Mouse (Mus musculus) neural tube, embryonic 14.5 days (tissue): Measurements from ENCODE around the gene Patl2. TPM values are rescaled to one million over a fixed set of nuclear protein-coding genes. Genes with fewer than 3 reads are reported as not detected.

Source experiments
- polyA plus RNA-seq: library from polyadenylated mRNA; unstranded; fragments of >200 nt; fragmentation: Nextera tagmentation; extraction: Ambion mirVana; gene quantifications from 2 replicates; pipeline ENCODE4 v1.2.1, GENCODE M21; 2014

Patl2 gene
- polyA plus RNA-seq, 1 experiment from 2014 or later: 0.08 TPM

Other genes with a start within 250 kb of the Patl2 start
- gene Ctdspl2, start 230.2 kb downstream of the Patl2 start, polyA plus RNA-seq: 37.7 and 42.0 TPM in 2 replicates
- 0.26 and 0.36 TPM in 2 replicates for gene Mageb3, start 230.1 kb downstream of the Patl2 start, polyA plus RNA-seq
- 11.4 and 14.3 TPM in 2 replicates for gene Eif3j1, start 157.6 kb downstream of the Patl2 start, polyA plus RNA-seq
- gene Spg11, start 67.8 kb downstream of the Patl2 start, polyA plus RNA-seq: 10.2 and 10.4 TPM in 2 replicates
- gene B2m, start 38.5 kb downstream of the Patl2 start, polyA plus RNA-seq: 63.5 and 114 TPM in 2 replicates
- gene Trim69, start 25.5 kb downstream of the Patl2 start, polyA plus RNA-seq: not detected in 2 replicates
- not detected in 2 replicates for gene Terb2, start 83 bp upstream of the Patl2 start, polyA plus RNA-seq
- gene Sord, start 48.6 kb upstream of the Patl2 start, polyA plus RNA-seq: 21.1 and 22.7 TPM in 2 replicates
- gene Duox2, start 112.3 kb upstream of the Patl2 start, polyA plus RNA-seq: not detected in 2 replicates
- gene Duoxa2, start 112.7 kb upstream of the Patl2 start, polyA plus RNA-seq: 0.17 and 0.37 TPM in 2 replicates
- 0.32 TPM in 1 of 2 replicates, not detected in the other for gene Duoxa1, start 127.5 kb upstream of the Patl2 start, polyA plus RNA-seq
- 0.13 and 0.15 TPM in 2 replicates for gene Duox1, start 129.5 kb upstream of the Patl2 start, polyA plus RNA-seq
- 16.7 and 17.5 TPM in 2 replicates for gene Shf, start 183.0 kb upstream of the Patl2 start, polyA plus RNA-seq
- 0.14 TPM in 1 of 2 replicates, not detected in the other for gene Slc28a2, start 240.3 kb upstream of the Patl2 start, polyA plus RNA-seq